Mouse (Mus musculus): ENCODE results near the gene Twf2.

DNA sequence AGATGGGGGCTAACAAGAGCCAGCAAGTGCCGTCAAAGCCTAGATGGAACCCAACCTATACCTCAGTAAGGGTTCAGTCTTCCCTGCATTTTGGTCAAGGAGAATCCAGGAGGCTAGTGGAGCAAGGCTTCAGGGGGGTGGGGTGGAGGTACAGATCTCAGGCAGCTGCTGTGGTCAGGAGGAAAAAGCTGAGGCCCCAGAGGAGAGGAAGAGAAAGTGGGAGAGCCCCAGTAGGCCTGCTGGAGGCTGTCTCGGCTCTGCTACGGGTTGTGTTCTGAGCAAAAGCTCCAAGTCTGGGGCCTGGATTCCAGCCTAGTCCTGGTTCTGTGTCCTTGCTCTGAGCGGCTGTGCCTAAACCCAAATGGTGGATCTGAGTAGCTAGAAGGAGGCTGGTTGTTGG is 20.1 kb downstream of the Twf2 start:
- TF ChIP-seq POLR2A (IDR thresholded peaks at IDR 0.05; ENCODE audit: control insufficient read depth, extremely low read depth, insufficient read depth, low read length, poor library complexity): no peak
- no peak for TF ChIP-seq CTCF (IDR thresholded peaks at IDR 0.05; ENCODE audit: borderline replicate concordance, control insufficient read depth, extremely low read depth, insufficient read depth, low read length, poor library complexity)

Data from thymus, adult 2 months (tissue).